Mouse (Mus musculus) frontal cortex, adult (tissue): ENCODE results near the gene Ftsj3.
"Not testable (repeated sequence)": the region's sequence is repeated elsewhere in the genome, so short reads cannot be mapped to it uniquely, and the experiment has no call there.

Experiments
- ATAC-seq: cut with Nextera tagmentation; 2 replicates; pipeline ENCODE4 v1.9.2; 2017; ENCODE audit warnings: mild to moderate bottlenecking, moderate library complexity, mixed read lengths; ENCODE audit not compliant: low TSS enrichment

The Ftsj3 gene

GRCm38 (mm10) chr11:106201337-106202122, 54.3 kb downstream of the Ftsj3 start:
- no peak for ATAC-seq

GRCm38 (mm10) chr11:106200756-106201155, 55.1 kb downstream of the Ftsj3 start:
- no peak for ATAC-seq

GRCm38 (mm10) chr11:106199997-106200396, 55.9 kb downstream of the Ftsj3 start:
- not testable (repeated sequence) for ATAC-seq
